Mouse (Mus musculus): Measurements from ENCODE around the gene Adgrv1. TPM values are rescaled to one million over a fixed set of nuclear protein-coding genes. Genes with fewer than 3 reads are reported as not detected.

The Adgrv1 gene
- polyA plus RNA-seq, 1 experiment from 2014 or later = 2.8 TPM

GRCm38 (mm10) chr13:81357215-81357614 lies 275.7 kb downstream of the Adgrv1 start:
- no peaks in the 10 kb centered on the region for H3K36me3 ChIP-seq (ENCODE audit: control insufficient read depth, insufficient read depth, low read length)
- no peak overlapping the region for H3K4me2 ChIP-seq (replicated peaks; ENCODE audit: low read depth, low read length)
- no peak overlapping the region for H3K27ac ChIP-seq (ENCODE audit: low read length)
- no peak overlapping the region for H3K9ac ChIP-seq (replicated peaks; ENCODE audit: low read depth, low read length)
- H3K27me3 ChIP-seq (ENCODE audit: control insufficient read depth, insufficient read depth, low read length) = no peaks in the 10 kb centered on the region
- H3K4me3 ChIP-seq (ENCODE audit: low read depth, low read length) = no peak overlapping the region
- WGBS = 91% methylated on average over 3 of the region's 3 CpGs
- no peak for ATAC-seq (ENCODE audit: insufficient number of reproducible peaks, insufficient read depth, low FRiP score, low read depth)
- H3K4me1 ChIP-seq (ENCODE audit: control insufficient read depth, insufficient read depth, low read length) = no peaks in the 10 kb centered on the region
- H3K9me3 ChIP-seq (ENCODE audit: control insufficient read depth, low read depth, low read length) = no peaks in the 10 kb centered on the region

DNA sequence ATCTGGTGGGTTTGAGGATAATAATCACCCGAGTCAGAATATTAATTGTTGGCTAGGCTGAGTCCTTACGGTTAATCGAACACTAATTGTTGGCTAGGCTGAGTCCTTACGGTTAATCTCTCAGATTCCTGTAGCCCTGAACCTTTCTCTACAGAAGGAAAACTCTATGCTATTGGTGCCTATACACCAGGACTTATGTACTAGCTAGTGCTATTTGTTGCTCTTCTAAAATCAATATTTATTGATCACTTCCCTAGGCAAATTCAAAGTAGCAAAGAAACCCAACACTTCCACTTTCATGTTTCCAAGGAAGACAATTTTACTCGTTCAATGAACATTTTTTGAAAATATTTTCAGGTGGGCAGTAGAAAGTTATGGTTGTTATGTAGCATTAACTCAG lies 278.4 kb downstream of the Adgrv1 start:
- H3K9ac ChIP-seq (replicated peaks; ENCODE audit: low read depth, low read length) = no peak overlapping the region
- H3K9me3 ChIP-seq (ENCODE audit: control insufficient read depth, low read depth, low read length) = no peaks in the 10 kb centered on the region
- 87% methylated on average over 5 of the region's 5 CpGs for WGBS
- no peaks in the 10 kb centered on the region for H3K36me3 ChIP-seq (ENCODE audit: control insufficient read depth, insufficient read depth, low read length)
- H3K4me3 ChIP-seq (ENCODE audit: low read depth, low read length) = no peak overlapping the region
- H3K4me2 ChIP-seq (replicated peaks; ENCODE audit: low read depth, low read length) = no peak overlapping the region
- H3K27ac ChIP-seq (ENCODE audit: low read length) = no peak overlapping the region
- no peaks in the 10 kb centered on the region for H3K27me3 ChIP-seq (ENCODE audit: control insufficient read depth, insufficient read depth, low read length)
- no peaks in the 10 kb centered on the region for H3K4me1 ChIP-seq (ENCODE audit: control insufficient read depth, insufficient read depth, low read length)
- ATAC-seq (ENCODE audit: insufficient number of reproducible peaks, insufficient read depth, low FRiP score, low read depth) = no peak

- Histone ChIP-seq H3K36me3 (ENCODE audit: control insufficient read depth, insufficient read depth, low read length) (no peaks in the 10 kb centered on the region), H3K4me3 (ENCODE audit: low read depth, low read length) (no peak overlapping the region), H3K9me3 (ENCODE audit: control insufficient read depth, low read depth, low read length) (no peaks in the 10 kb centered on the region), H3K27ac (ENCODE audit: low read length) (no peak overlapping the region), H3K27me3 (ENCODE audit: control insufficient read depth, insufficient read depth, low read length) (no peaks in the 10 kb centered on the region), H3K4me2 (replicated peaks; ENCODE audit: low read depth, low read length) (no peak overlapping the region), H3K4me1 (ENCODE audit: control insufficient read depth, insufficient read depth, low read length) (no peaks in the 10 kb centered on the region), H3K9ac (replicated peaks; ENCODE audit: low read depth, low read length) (no peak overlapping the region)
- ATAC-seq (ENCODE audit: insufficient number of reproducible peaks, insufficient read depth, low FRiP score, low read depth) = 0 out of 2 replicates have a peak, but pooled peaks have one; percentile 46
- WGBS = 53% methylated on average over 11 of the region's 11 CpGs
These were observed 280.7 kb downstream of the Adgrv1 start for GRCm38 (mm10) chr13:81352296-81352695.

DNA sequence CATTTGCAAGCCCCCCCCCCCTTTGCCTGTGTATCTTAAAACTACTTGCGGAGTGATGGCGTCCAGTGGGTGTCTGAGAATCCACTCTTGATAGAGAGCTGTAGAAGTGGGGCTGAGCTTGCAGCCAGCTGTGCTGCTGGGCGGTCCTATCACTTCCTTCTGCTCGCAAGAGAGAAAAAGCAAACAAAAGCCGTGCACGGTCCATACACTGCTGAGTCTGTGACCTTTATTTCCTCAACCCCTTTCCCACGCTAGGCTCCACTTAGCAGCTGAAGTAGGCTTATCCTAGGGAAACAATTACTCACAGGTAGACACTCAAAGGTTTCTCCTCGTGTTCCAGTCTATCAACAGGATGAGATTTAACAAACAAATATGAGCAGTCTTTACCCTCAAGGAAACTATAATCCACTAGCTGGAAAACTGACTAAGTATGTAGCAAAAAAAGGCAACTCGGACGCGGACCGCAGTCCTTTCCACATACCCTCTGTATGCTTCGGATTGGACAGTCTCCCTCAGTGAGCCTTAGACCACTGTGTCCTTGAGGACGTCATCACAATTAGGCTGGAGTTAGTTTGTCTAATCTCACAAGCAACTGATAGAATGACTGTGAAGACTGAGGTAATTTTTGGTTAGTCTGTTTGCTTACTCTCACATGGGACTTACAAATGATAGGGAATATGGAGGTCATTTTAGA lies 281.3 kb downstream of the Adgrv1 start:
- H3K27ac ChIP-seq (ENCODE audit: low read length) = peak overlapping the region; percentile 89
- no peaks in the 10 kb centered on the region for H3K9me3 ChIP-seq (ENCODE audit: control insufficient read depth, low read depth, low read length)
- peak; percentile 90; the same call in 1 of the 2 replicates for ATAC-seq (ENCODE audit: insufficient number of reproducible peaks, insufficient read depth, low FRiP score, low read depth)
- WGBS = 36% methylated on average over 14 of the region's 14 CpGs
- H3K36me3 ChIP-seq (ENCODE audit: control insufficient read depth, insufficient read depth, low read length) = no peaks in the 10 kb centered on the region
- H3K4me1 ChIP-seq (ENCODE audit: control insufficient read depth, insufficient read depth, low read length) = no peaks in the 10 kb centered on the region
- no peak overlapping the region for H3K4me3 ChIP-seq (ENCODE audit: low read depth, low read length)
- H3K9ac ChIP-seq (replicated peaks; ENCODE audit: low read depth, low read length) = no peak overlapping the region
- peak overlapping the region; percentile 35 for H3K4me2 ChIP-seq (replicated peaks; ENCODE audit: low read depth, low read length)
- no peaks in the 10 kb centered on the region for H3K27me3 ChIP-seq (ENCODE audit: control insufficient read depth, insufficient read depth, low read length)

DNA sequence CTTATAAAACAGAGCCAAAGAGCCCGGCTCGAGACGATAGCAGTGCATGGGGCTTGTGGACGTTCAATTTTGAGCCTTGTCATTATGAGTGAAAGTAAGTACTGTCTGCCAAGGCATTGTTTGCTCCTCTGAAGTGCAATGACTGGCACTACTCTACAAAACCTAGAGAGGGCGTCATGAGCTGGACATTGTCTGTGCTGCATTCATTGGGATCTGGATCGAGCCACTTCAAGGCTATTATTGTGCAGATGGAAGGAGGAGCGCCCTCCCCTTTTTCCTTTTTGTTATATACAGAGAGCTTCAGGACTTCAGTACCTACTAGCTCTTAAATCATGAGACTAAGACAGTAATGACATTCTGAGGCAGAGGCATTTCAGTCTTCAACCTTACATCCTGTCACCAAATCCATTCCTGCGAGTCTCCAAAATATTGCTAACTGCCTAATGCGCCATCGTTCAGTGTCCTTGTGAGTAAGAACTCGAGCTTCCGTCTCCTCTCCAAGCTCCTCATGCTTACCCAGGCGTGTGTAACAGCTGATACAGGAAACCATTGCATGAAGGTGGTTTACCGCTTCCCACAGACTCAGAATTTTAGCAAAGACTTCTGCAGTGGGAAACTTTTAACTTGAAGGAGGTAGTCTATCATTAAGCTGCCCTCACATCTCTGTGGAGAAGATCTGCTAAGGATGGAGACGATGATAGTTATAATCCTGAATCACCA lies 285.5 kb downstream of the Adgrv1 start:
- no peaks in the 10 kb centered on the region for H3K4me1 ChIP-seq (ENCODE audit: control insufficient read depth, insufficient read depth, low read length)
- ATAC-seq (ENCODE audit: insufficient number of reproducible peaks, insufficient read depth, low FRiP score, low read depth) = no peak
- no peak overlapping the region for H3K9ac ChIP-seq (replicated peaks; ENCODE audit: low read depth, low read length)
- no peak overlapping the region for H3K4me3 ChIP-seq (ENCODE audit: low read depth, low read length)
- no peak overlapping the region for H3K4me2 ChIP-seq (replicated peaks; ENCODE audit: low read depth, low read length)
- 81% methylated on average over 15 of the region's 15 CpGs for WGBS
- H3K27me3 ChIP-seq (ENCODE audit: control insufficient read depth, insufficient read depth, low read length) = no peaks in the 10 kb centered on the region
- H3K27ac ChIP-seq (ENCODE audit: low read length) = no peak overlapping the region
- H3K36me3 ChIP-seq (ENCODE audit: control insufficient read depth, insufficient read depth, low read length) = no peaks in the 10 kb centered on the region
- H3K9me3 ChIP-seq (ENCODE audit: control insufficient read depth, low read depth, low read length) = no peaks in the 10 kb centered on the region

- Histone ChIP-seq H3K36me3 (ENCODE audit: control insufficient read depth, insufficient read depth, low read length) (no peaks in the 10 kb centered on the region), H3K27ac (ENCODE audit: low read length) (no peak overlapping the region), H3K9me3 (ENCODE audit: control insufficient read depth, low read depth, low read length) (no peaks in the 10 kb centered on the region), H3K4me1 (ENCODE audit: control insufficient read depth, insufficient read depth, low read length) (no peaks in the 10 kb centered on the region), H3K27me3 (ENCODE audit: control insufficient read depth, insufficient read depth, low read length) (no peaks in the 10 kb centered on the region), H3K9ac (replicated peaks; ENCODE audit: low read depth, low read length) (no peak overlapping the region), H3K4me2 (replicated peaks; ENCODE audit: low read depth, low read length) (no peak overlapping the region), H3K4me3 (ENCODE audit: low read depth, low read length) (no peak overlapping the region)
- no peak for ATAC-seq (ENCODE audit: insufficient number of reproducible peaks, insufficient read depth, low FRiP score, low read depth)
- WGBS = 58% methylated on average over 2 of the region's 2 CpGs
These were observed 289.9 kb downstream of the Adgrv1 start for GRCm38 (mm10) chr13:81342987-81343596.

DNA sequence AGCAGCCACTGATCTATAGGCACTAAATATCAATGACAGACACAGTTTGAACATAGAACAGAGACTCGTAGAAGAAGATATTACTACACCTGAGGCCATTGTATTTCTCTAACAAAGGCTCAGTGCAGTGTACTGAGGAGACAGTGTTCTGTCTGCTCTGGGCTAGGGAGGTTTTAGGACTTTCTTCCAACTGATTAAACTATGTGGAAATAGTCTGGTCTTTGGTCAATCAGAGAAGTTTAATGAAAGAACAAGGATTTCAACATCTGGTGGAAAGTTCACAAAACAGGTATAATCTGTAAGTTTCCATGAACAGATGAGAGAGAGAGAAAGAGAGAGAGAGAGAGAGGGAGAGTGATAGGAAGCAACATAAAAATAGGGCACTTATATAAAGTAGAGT lies 297.7 kb downstream of the Adgrv1 start:
- H3K9me3 ChIP-seq (ENCODE audit: control insufficient read depth, low read depth, low read length) = no peaks in the 10 kb centered on the region
- H3K4me2 ChIP-seq (replicated peaks; ENCODE audit: low read depth, low read length) = no peak overlapping the region
- 84% methylated on average over 1 of the region's 1 CpGs for WGBS
- no peaks in the 10 kb centered on the region for H3K36me3 ChIP-seq (ENCODE audit: control insufficient read depth, insufficient read depth, low read length)
- no peak for ATAC-seq (ENCODE audit: insufficient number of reproducible peaks, insufficient read depth, low FRiP score, low read depth)
- H3K4me1 ChIP-seq (ENCODE audit: control insufficient read depth, insufficient read depth, low read length) = no peaks in the 10 kb centered on the region
- H3K27ac ChIP-seq (ENCODE audit: low read length) = no peak overlapping the region
- no peak overlapping the region for H3K9ac ChIP-seq (replicated peaks; ENCODE audit: low read depth, low read length)
- H3K27me3 ChIP-seq (ENCODE audit: control insufficient read depth, insufficient read depth, low read length) = no peaks in the 10 kb centered on the region
- no peak overlapping the region for H3K4me3 ChIP-seq (ENCODE audit: low read depth, low read length)

DNA sequence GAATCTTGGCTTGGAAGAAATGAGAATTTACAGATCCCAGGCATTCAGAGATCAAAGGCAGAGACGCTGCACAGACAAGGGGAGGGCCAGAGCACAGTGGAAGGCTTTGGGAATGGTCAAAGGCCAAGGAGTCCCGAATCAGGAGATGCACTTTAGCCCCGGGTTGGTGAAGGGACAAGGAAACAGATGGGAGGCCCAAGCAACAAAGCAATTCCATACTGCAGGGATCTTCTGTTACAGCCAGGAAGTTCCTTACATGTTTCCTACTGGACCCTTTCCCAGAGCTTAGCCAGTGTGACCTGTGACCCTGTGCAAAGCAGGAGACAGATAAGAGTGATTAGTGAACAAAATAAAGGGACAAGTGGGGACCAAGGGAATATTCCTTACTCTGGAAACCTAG lies 300.9 kb downstream of the Adgrv1 start:
- Histone ChIP-seq H3K9ac (replicated peaks; ENCODE audit: low read depth, low read length) (no peak overlapping the region), H3K36me3 (ENCODE audit: control insufficient read depth, insufficient read depth, low read length) (no peaks in the 10 kb centered on the region), H3K9me3 (ENCODE audit: control insufficient read depth, low read depth, low read length) (no peaks in the 10 kb centered on the region), H3K27me3 (ENCODE audit: control insufficient read depth, insufficient read depth, low read length) (no peaks in the 10 kb centered on the region), H3K4me2 (replicated peaks; ENCODE audit: low read depth, low read length) (no peak overlapping the region), H3K4me1 (ENCODE audit: control insufficient read depth, insufficient read depth, low read length) (no peaks in the 10 kb centered on the region), H3K4me3 (ENCODE audit: low read depth, low read length) (no peak overlapping the region), H3K27ac (ENCODE audit: low read length) (no peak overlapping the region; the same call in 1 of the 2 replicates)
- 0 out of 2 replicates have a peak, but pooled peaks have one; percentile 28 for ATAC-seq (ENCODE audit: insufficient number of reproducible peaks, insufficient read depth, low FRiP score, low read depth)
- WGBS = 12% methylated on average over 3 of the region's 3 CpGs

Data from stomach, embryonic 14.5 days (tissue).